ENCODE assay signal across 1 mouse cellular context in genomic region chr1:180194048-180194447, GRCm38 (mm10).
TF ChIP-seq lines count a peak whose summit lies in the region.

No protein-coding gene starts in this region.

TF ChIP-seq in CH12.LX, 34 proteins besides CTCF, POLR2A, EP300 and RAD21 (continued from another document):
- TF ChIP-seq TBP (conservative IDR thresholded peaks at IDR 0.05; ENCODE audit: low read depth, low read length) (no peak), MYC (IDR thresholded peaks at IDR 0.05; ENCODE audit: low read depth, low read length) (no peak), SMC3 (IDR thresholded peaks at IDR 0.05; ENCODE audit: low read depth, low read length) (no peak)
